Mouse (Mus musculus): ENCODE results near the gene Ifi27l2b. TPM values are rescaled to one million over a fixed set of nuclear protein-coding genes. Genes with fewer than 3 reads are reported as not detected.

Gene Ifi27l2b
- not detected for total RNA-seq (2023)

GRCm38 (mm10) chr12:103457140-103457539 is at the start of gene Ifi27l2b:
Ifi27l2b (minus strand) TSS chr12:103457223.

GRCm38 (mm10) chr12:103443524-103443923 is 13.5 kb downstream of the Ifi27l2b start, which contains the start of gene Ifi27l2a:
Ifi27l2a (minus strand) TSS chr12:103443680.

GRCm38 (mm10) chr12:103433986-103434731 is 22.9 kb downstream of the Ifi27l2b start, which contains the start of gene Ifi27:
Ifi27 (plus strand) TSS chr12:103434211.

GRCm38 (mm10) chr12:103425729-103426470 is 31.1 kb downstream of the Ifi27l2b start, which contains the start of gene Ddx24:
Ddx24 (minus strand) TSS chr12:103425830.

GRCm38 (mm10) chr12:103407720-103408119 is 49.3 kb downstream of the Ifi27l2b start, which contains the start of gene 9330161L09Rik:
9330161L09Rik (minus strand) TSS chr12:103407820.

Other genes with a start within 250 kb of the Ifi27l2b start
- gene Prima1, start 215.1 kb downstream of the Ifi27l2b start, total RNA-seq (2023), result not detected
- gene Fam181a, start 146.2 kb downstream of the Ifi27l2b start, total RNA-seq (2023), result not detected
- gene Asb2, start 101.2 kb downstream of the Ifi27l2b start, total RNA-seq (2023), result 4.6 TPM
- gene Otub2, start 68.5 kb downstream of the Ifi27l2b start, total RNA-seq (2023), result 1.3 TPM
- 10.2 TPM for gene 9330161L09Rik, start 49.4 kb downstream of the Ifi27l2b start, total RNA-seq (2023)
- 199 TPM for gene Ddx24, start 31.4 kb downstream of the Ifi27l2b start, total RNA-seq (2023)
- gene Ifi27, start 23.0 kb downstream of the Ifi27l2b start, total RNA-seq (2023), result 137 TPM
- 242 TPM for gene Ifi27l2a, start 13.5 kb downstream of the Ifi27l2b start, total RNA-seq (2023)
- gene Ppp4r4, start 75.1 kb upstream of the Ifi27l2b start, total RNA-seq (2023), result not detected
- gene Serpina10, start 174.2 kb upstream of the Ifi27l2b start, total RNA-seq (2023), result not detected
- not detected for gene Serpina6, start 200.0 kb upstream of the Ifi27l2b start, total RNA-seq (2023)
- not detected for gene Serpina16, start 218.9 kb upstream of the Ifi27l2b start, total RNA-seq (2023)
- gene Serpina1f, start 238.3 kb upstream of the Ifi27l2b start, total RNA-seq (2023), result not detected